Mouse (Mus musculus) layer of hippocampus, adult 18-20 months (tissue): ENCODE measurements around the gene Olfr857. TPM values are rescaled to one million over a fixed set of nuclear protein-coding genes. Genes with fewer than 3 reads are reported as not detected.
"Not testable (repeated sequence)": the region's sequence is repeated elsewhere in the genome, so short reads cannot be mapped to it uniquely, and the experiment has no call there.

Experiments used
- DNase-seq, 2 experiments: peaks; one replicate each; pipeline ENCODE4 v3.0.0; 2022; ENCODE audit warnings: low spot score in 2 of 2
- long read RNA-seq: library from polyadenylated mRNA; stranded (forward); transcript quantifications from one replicate; pipeline ENCODE4 v2.0.0, GENCODE M21; 2021
- total RNA-seq, 2 experiments: library from RNA; stranded (reverse); gene quantifications; 2 replicates each; pipeline ENCODE4 v1.2.3; 2021

Olfr857 gene
- not detected for total RNA-seq
- long read RNA-seq: 0 reads

- no peak for DNase-seq
Observed at GRCm38 (mm10) chr9:19709133-19709532, at the start of gene Olfr857. Olfr857 (plus strand) TSS chr9:19709433.

GRCm38 (mm10) chr9:19690281-19690680 is 19.0 kb upstream of the Olfr857 start:
- DNase-seq: no peak

DNA sequence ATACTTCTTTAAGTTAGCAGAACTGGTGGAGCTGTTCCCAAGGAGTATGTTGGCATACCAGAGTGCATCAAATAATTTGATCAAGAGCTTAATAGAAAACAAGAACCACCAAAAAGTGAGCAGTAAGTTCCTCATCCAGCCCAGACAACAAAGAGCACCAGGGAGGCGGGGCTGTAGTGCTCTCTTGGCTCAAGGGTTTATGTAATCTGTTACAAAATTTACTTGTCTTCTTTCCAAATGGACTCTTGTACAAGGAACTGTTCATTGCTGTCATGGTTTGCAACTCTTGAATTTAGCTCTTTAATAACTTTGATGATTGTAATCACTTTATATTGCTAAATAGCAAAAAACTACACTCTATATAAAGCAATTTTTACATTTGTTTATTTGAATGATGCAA is 17.8 kb upstream of the Olfr857 start:
- no peak for DNase-seq

DNA sequence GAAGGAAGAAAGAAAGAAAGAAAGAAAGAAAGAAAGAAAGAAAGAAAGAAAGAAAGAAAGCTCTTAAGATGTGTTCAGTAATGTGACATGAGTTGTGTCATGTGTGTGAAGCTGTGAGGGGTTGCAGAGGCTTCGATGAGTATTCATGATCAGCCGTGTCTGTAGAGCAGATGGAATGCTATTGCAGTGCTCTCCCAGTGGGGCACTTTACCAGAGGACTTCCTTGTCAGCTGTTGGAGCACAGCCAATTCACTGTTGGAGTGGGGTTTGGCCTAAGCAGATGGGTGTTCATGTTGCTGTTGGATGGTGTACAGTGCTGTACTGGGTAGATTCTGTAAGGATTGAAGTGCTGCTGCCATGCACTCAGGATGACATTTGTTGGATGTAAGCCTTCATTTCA is 16.8 kb upstream of the Olfr857 start:
- no peak for DNase-seq

GRCm38 (mm10) chr9:19694285-19694684 is 14.9 kb upstream of the Olfr857 start:
- not testable (repeated sequence) for DNase-seq

GRCm38 (mm10) chr9:19694898-19695379 is 14.3 kb upstream of the Olfr857 start:
- DNase-seq: not testable (repeated sequence)

DNA sequence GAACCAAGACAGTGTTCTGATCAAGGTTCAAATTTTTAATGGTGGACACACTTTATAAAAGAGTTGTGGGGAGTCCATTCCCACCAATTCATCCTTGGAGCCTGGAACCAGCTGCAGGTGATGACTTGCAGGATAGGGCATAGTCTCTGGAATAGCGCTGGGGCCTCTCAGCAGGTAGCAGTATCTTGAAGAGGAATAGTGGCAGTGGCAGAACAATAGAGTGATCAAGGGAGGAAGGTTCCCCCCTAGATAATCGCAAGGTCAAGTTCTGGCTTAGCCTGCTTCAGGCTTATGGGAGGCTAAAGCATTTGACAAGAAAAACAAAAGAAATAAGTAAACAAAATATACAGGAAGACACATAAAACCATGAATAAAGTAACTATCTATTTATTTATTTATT is 4.7 kb upstream of the Olfr857 start:
- not testable (repeated sequence) for DNase-seq

Other genes with a start within 250 kb of the Olfr857 start
- gene Olfr850, start 231.2 kb upstream of the Olfr857 start, total RNA-seq: not detected
- gene Olfr851, start 216.1 kb upstream of the Olfr857 start, total RNA-seq: not detected
- not detected for gene Olfr853, start 168.4 kb upstream of the Olfr857 start, total RNA-seq
- gene Olfr854, start 142.1 kb upstream of the Olfr857 start, total RNA-seq: not detected
- gene Olfr855, start 126.8 kb upstream of the Olfr857 start, total RNA-seq: not detected
- gene Zfp317, start 87.3 kb upstream of the Olfr857 start, total RNA-seq: 10 to 100 TPM; 19.5 to 21.9 TPM
- not detected for gene Olfr58, start 70.8 kb downstream of the Olfr857 start, total RNA-seq
- not detected for gene Olfr859, start 95.5 kb downstream of the Olfr857 start, total RNA-seq
- gene Olfr860, start 140.3 kb downstream of the Olfr857 start, total RNA-seq: not detected
- gene Olfr862, start 178.6 kb downstream of the Olfr857 start, total RNA-seq: not detected
- not detected for gene Olfr77, start 207.4 kb downstream of the Olfr857 start, total RNA-seq